Mouse (Mus musculus) liver, adult (tissue): ENCODE results near the gene Pmvk.

Source experiments
- GATA4 ChIP-seq: IDR thresholded peaks from 2 replicates; pipeline ENCODE4 v1.6.1; 2014; ENCODE audit warnings: mild to moderate bottlenecking, low read length; ENCODE audit not compliant: insufficient replicate concordance

Gene Pmvk

DNA sequence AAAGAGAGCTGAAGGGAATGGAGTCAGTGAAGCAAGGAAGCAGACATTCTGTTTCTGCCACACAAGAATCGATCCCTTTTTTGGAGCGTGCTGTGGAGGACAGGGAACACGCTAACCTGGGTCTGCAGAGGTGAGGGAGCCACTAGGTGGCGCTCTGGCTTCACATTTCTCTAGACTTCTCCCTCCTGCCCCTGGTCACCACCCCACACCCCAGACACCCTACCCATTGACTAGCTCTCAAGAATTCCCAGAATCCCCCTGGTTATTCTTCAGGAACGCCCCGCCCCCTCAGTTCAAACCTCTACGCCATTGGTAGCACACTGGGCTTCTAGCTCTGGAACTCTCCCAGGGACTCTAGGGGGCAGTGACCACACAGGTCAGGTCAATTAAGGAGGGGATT lies 4.8 kb upstream of the Pmvk start:
- TF ChIP-seq GATA4 = no peak

DNA sequence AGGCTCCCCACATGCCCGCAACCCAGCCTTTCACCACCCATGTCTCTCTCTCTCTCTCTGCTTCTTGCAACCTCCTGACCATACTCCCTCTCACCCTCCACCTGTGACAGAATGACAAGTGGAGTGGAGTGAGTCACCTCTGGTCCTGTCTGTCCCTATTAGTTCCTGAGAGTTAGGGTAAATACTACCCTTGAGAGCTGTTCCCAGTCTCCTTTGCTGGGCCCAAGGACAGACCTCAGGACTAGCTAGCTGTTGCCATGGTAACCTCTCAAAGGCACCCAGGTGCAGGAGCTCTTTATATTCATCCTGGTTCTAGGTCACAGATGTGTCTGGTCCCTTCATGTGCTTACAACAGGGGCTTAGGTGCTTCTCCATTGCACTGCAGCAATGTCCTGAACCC lies 2.4 kb upstream of the Pmvk start:
- TF ChIP-seq GATA4 = no peak

DNA sequence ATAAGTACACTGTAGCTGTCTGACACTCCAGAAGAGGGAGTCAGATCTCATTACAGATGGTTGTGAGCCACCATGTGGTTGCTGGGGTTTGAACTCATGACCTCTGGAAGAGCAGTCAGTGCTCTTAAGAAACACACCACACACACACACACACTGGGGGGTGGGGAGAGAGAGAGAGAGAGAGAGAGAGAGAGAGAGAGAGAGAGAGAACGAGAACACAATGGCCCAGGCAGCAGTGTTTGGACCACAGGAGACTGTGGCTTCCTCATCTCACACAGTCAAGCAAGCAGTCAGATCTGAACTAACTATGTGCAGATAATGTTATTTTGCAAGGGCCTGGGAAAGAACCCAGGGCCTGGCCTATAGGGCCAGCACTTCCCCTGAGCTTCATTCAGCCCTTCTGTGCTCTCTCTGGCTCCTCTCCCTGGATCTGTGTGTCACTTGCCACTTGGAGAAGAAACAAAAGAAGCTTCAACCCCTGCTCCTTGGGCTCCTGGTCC lies 1.5 kb downstream of the Pmvk start:
- TF ChIP-seq GATA4 = no peak

DNA sequence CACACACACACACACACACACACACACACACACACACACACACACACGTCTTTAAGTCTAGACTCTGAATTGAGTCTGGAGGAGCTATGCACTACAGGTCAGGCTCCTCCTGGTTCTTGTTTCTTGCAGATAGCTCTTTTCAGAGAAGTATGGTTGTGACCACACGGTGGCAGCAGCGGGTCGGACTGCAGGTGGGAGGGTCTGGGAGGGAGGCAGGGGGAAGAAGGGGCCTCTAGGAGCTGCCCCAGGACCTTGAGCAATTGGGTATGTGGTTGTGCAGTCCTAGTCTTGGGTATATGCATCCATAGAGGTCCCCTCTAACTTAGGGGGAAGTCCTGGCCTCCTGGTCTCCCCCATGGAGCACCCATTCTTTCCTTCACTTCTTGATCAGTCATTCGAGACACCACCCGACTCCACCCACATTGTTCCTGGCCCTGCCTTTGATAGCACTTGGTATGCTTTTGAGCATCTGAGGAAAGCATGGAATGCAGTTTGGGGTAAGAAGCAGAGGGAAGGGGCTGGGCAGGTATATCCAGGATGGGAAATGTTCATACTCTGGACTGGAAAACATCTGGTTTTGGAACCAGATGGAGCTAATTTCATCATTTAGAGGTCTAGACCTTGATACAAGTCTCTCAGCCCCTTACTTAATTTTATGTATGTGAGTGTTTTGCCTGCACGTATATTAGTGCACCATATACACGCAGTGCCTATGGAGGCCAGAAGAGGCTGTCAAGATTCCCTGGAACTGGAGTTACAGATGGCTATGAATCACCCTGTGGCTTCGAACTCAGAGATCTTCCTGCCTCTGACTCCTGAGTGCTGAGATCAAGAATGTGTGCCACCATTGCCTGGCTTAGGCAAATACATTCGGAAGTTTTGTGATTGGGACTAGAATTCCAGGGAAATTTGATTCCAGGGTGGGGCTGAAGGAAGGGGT lies 2.7 kb downstream of the Pmvk start:
- TF ChIP-seq GATA4 = no peak

DNA sequence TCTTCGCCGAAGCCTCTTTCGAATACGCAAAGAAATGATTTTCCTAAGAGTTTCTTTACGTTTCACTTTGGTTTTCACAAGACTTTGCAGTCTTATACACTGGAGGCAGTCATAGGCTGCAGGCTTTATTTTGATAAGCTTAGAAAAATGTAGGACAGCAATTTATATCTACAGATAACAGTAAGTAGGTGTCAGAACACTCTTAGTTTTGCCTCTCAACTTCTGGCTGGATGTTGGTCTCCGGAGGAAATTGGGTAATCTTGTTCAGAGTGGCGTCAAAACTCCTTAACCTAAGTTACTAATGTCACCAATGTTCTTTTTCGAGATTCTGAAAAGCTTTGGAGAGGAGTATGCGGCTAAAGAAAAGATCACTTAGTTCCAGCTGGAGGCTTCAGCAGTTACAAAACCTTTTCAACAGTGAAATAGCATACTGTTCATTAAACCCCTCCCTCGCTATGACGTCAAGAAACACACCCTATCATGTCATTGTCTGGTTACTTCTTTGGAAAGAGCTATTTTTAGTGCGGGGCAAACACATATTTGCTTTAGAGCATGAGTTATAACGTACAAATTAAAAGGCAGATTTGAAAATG lies 4.1 kb downstream of the Pmvk start:
- no peak for TF ChIP-seq GATA4

DNA sequence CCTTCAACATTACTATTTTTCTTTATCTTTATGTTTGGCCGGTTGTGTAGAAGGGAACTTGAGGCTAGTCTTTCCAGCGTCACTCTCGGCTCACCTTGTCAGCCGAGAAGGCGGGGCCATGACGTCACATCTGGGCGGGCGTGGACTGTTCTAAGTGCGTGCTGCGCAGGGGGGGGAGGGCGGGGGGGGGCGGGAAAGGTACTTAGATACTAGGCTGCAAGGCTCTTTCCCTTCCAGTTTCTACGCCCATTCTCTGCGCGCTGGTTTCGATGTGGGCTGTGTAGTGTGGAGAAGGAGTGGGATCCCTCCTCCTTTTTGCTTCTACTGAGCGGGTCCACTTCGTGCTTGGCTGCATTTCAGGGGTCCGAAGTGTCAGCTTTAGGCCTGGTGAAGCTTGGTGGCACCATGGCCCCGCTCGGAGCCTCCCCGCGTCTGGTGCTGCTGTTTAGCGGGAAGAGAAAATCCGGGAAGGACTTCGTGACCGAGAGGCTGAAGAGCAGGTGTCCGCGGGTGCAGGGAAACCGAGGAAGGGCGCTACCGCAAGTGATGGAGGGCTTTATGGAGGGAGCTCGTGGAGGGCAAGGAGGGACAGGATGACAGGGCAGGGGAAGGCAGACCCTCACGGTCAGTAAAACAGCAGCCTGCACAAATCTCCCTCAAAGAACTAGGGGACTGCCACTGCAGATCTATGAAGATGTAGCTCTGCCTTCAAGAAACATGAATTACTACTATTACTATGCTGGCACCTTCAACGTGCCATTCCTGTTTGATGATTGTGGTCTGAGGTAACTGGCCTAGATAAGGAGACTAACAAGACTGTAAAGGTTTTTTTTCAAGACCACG lies 4.8 kb downstream of the Pmvk start:
- TF ChIP-seq GATA4 = no peak

DNA sequence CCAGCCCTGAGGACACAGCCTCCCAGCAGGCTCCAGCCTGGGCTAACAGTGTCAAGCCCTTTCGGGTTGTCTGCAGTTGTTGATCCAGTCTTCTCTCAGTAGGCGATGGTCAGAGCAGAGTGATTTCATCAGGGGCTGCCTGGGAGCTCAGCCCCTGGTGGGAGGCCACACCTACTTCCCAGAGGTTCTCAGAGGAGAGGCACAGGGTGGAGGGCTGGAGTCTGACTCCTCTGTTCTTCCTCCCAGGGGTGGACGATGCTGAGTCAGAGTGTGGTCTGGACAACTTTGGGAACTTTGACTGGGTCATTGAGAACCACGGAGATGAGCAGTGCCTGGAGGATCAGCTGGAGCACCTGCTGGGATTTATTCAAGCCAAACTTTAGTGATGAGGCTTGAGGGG lies 13.9 kb downstream of the Pmvk start:
- no peak for TF ChIP-seq GATA4

DNA sequence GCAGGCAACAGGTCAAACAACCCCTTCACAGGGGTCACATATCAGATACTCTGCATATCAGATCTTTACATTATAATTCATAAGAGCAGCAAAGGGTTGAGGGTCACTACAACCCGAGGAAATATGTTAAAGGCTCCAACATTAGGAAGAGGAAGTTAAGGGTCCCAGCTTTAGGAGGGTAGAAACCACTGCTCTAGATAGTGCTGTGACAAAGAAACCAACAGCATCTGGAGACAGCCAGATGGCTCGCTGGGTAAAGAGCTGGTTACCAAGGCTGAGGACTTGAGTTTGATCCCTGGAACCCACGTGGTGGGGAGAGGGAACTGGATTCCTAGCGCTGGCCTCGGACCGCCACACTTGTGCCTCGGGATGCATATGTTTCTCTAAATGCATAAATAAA lies 17.9 kb downstream of the Pmvk start:
- no peak for TF ChIP-seq GATA4

DNA sequence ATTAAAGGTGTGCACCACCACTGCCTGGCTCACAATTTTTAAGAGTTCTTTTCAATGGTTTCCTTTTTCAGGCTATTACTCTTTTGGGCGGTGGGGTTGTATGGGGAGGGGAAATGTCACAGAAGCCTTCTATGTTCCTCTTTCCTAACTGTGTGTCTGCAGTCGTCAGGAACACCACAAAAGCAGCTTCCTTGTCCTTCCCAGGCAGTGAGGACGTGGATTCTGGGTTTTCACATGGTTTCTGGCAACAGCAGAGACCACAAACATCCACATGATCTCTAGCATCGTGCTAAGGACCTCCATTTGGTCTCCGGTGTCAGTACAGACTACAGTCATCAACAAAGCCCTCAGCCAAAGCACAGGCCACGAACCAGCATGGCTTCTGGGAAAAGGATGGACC lies 19.5 kb downstream of the Pmvk start:
- TF ChIP-seq GATA4 = no peak

DNA sequence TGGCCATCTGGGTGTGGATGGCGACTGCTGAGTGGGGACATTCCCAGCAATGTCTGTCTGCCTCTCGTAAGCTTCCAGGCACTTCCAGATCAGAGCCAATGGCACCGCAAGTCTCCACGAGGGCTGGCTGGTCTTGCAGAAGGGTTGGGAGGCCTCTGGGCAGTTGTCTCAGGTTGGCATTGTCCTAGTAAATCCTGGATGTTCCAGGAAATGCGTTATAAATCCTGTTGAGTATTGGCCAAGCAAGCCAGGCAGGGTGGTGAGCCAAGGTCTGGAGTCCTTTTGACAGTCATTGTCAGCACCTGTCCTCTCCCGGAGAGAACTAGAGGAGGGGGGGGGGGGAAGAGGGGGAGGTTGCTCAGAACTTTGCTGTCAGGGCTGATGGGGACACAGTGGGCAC lies 24.7 kb downstream of the Pmvk start:
- no peak for TF ChIP-seq GATA4

DNA sequence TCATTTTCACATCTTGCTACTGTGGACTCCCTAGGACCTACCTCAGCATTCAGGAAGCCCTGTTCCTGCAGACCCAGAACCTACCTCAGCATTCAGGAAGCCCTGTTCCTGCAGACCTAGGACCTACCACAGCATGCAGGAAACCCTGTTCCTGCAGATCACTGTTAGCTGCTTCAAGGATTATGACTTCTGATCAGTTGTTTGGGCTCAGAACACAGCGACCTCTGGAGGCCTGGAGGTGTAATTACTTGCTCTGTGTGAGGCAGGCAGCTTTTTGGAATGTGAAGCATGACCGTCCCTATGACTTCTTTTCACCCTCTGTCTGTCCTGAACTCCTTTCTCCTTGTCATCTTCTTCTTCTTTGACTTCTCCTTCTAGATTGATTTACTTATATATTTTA lies 27.1 kb downstream of the Pmvk start:
- TF ChIP-seq GATA4 = no peak

DNA sequence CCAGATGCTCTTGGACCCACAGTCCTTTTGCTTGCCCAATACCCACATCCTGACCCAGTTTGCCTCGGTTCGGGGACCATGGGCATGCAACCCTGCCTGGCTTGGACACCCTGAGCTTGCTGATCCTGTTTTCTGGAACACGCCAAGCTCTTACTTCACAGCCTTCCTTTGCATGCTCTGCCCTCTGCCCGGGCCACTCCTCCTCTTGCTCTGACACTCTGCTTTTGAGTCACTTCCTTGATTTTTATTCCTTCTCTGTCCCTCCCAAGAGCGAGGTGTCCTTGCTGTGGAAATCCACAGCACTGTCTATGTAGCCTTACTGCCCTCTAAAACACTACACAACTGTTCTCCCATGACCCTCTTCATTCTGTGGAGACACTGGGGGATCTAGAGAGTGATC lies 27.9 kb downstream of the Pmvk start:
- no peak for TF ChIP-seq GATA4

DNA sequence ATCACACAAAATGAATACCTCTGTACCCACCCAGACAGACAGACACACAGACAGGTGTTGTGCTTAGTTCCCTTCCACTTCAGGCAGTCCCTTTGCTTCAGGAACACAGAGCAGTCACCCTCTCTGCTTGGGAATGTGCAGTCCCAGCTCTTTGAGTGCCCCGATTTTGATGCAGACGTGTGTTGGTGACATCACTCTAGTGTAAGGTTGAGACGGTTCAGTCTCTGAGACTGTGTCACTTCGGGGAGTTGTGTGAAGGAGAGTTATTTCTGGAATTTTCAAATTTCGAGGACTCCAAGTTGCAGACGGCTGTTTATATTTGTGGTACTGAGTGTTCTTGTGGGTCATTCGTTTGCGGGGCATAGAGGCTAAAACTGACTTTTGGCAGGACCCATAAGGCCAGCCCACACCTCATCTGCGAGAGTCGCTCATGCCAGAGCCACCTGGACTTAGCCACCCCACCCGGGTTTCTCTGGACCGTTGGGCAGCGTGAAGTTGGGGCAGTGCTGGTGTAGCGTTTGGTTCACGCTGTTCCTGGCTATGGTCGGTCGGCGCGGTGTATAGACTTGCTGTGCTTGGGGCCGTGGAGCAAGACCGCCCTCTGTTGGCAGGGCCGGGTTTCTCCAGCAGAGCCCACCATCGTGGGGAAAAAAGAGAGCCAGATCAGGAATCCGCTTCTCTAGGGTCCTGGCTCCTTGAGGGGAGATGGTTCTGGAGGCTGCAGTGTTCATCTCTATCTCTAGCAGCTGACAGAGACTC lies 30.6 kb downstream of the Pmvk start:
- TF ChIP-seq GATA4 = no peak

DNA sequence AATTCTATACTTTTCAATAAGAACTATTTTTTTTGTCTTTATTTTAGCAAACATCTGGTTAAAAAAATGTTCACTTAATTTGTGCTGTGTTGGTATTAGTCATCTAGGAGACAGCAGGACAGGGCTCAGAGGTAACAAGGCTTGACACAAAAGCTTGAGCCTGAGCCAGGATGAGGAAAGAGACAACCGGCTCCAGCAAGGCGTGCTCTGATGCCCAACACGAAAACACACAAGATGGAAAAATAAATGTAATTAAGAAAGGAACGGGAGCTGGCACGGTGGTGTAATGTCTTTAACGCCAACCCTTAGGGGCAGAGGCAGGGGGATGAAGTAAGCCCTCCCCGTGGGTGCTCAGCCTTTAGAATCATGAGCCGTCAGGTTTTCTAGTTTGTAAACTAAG lies 31.8 kb downstream of the Pmvk start:
- no peak for TF ChIP-seq GATA4
